Mouse (Mus musculus): Measurements from ENCODE around the gene Rasgrp2.

Rasgrp2 gene

DNA sequence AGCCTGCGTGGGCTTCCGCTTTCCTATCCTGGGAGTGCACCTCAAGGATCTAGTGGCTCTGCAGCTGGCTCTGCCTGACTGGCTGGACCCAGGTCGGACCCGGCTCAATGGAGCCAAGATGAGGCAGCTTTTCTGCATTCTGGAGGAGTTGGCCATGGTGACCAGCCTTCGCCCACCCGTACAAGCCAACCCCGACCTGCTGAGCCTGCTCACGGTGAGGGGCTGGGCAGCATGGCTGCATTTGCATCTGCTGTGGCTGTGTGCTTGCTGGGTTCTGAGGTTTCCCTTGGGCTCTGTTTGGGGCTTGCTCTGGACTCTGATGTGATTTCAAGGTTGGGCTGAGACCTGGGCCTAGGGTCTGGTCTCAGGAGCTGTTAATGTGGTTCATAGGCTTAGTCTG is 8.0 kb downstream of the Rasgrp2 start:
- DNase-seq (ENCODE audit: low spot score in 2 of 2): no peak

- DNase-seq (ENCODE audit: low spot score in 2 of 2): no peak
These were observed 8.8 kb downstream of the Rasgrp2 start for GRCm38 (mm10) chr19:6407816-6408510.

GRCm38 (mm10) chr19:6408749-6409148 is 9.6 kb downstream of the Rasgrp2 start:
- no peak for DNase-seq (ENCODE audit: low spot score in 2 of 2)

DNA sequence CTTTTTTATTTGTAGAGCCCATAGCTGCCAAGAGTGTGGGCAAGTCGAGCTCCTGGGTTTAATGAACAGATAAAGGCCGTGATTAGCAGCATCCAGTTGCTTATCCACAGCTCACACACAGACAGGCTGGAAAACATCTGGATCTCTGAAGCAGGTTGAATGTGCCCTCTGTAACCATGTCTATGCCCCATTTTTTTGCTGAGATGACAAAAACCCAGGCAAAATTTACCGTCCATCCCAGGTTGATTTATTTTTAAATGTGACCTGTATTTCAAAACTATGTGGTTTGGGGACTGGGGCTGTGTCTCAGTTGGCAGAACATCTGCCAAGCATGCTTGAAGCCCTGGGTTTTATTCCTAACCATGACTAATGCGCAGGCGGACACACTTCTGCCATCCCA is 10.0 kb downstream of the Rasgrp2 start:
- no peak for DNase-seq (ENCODE audit: low spot score in 2 of 2)

- peak in 1 of 2 experiments; percentile 40 for DNase-seq (ENCODE audit: low spot score in 2 of 2)
These were observed 10.8 kb downstream of the Rasgrp2 start for GRCm38 (mm10) chr19:6409936-6410335.

DNA sequence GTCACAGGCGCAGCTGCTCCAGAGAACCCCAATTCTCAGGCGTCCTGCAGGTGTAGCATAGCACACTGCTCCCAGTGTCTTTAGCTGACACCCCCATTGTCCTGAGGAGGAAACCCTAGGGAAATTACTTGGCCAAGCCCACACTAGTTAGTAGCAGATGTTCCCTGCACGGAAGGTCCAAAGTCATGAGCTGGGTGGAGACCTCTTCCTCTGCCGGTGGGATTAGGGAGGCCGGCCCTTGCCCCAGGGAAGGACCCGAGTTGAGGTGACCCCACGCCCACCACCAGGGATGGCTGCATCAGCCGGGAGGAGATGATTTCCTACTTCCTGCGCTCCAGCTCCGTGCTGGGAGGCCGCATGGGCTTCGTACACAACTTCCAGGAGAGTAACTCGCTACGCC is 13.7 kb downstream of the Rasgrp2 start:
- no peak for DNase-seq (ENCODE audit: low spot score in 2 of 2)

- DNase-seq (ENCODE audit: low spot score in 2 of 2): no peak
These were observed 16.3 kb downstream of the Rasgrp2 start for GRCm38 (mm10) chr19:6415454-6415853.

DNA sequence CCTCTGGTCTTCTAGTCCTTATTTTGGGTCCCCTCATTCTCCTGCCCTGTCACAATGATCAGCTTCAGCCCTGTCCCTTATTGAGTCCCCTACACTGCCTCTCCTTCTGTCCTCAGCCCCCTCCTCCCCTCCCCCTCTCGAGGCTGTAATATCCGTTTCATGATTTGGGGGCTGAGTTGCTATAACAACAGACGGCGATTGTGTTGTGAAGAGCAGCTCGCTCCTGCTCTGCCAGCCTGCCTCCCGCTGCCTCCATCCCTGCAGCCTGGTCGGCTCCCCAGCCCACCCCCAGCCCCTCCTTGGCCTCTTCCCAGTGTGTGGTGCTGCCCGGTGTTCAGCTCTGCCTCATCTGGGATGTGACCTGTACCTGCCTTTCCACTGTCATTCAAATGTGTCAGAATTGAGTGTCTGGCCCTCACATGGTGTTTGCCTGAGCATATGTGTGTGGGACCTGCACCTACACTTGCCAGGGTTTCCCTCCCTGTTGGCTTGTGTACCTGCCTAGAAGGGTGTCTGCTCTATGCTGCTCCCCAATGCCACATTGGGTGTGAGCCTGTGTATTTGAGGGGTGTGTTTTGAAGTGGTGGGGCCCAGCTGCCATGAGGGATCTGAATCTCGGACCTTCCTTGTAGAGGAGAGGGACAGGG is 17.1 kb downstream of the Rasgrp2 start:
- DNase-seq (ENCODE audit: low spot score in 2 of 2): no peak

GRCm38 (mm10) chr19:6416894-6417761 is 18.0 kb downstream of the Rasgrp2 start:
- no peak for DNase-seq (ENCODE audit: low spot score in 2 of 2)

DNA sequence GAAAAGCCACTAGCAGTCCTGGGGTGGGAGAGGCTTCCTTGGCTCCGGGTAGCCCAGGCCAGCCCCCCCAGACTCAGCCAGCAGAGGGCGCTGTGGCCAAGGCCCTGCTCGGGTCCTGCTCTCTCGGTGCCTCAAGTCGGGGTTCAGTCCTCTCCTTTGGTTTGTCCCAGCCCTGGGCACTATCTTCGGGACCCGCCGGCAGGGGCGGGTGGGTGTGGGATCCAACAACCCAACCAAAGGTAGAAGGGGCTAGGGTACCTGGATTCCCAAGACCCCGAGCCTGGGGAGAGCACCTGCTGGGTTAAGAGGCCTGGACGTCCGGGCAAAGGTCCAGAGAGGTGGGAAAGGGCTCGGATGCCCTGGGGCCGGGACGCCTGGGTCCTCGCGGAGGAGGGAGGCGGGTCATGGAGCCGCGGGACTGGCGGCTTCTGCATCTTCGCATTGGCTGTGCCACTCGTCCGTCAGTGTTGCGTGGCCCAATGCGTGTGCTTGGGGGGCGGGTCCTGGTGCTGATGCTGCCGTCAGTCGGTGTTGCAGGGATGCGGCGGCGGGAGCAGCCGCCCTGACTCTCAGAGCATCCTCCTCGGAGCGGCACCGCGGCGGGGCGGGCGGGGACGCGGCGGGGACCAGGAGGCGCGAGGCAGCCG is 19.2 kb downstream of the Rasgrp2 start, which contains the start of gene Nrxn2:
Gene Nrxn2 (plus strand): TSS at position 499 of the 647 bp plus-strand sequence.
- DNase-seq (ENCODE audit: low spot score in 2 of 2): peak; percentile 73 to 76

GRCm38 (mm10) chr19:6418984-6419692 is 20.0 kb downstream of the Rasgrp2 start:
- no peak for DNase-seq (ENCODE audit: low spot score in 2 of 2)

GRCm38 (mm10) chr19:6419805-6420310 is 20.7 kb downstream of the Rasgrp2 start:
- no peak for DNase-seq (ENCODE audit: low spot score in 2 of 2)

GRCm38 (mm10) chr19:6420481-6421210 is 21.5 kb downstream of the Rasgrp2 start:
- DNase-seq (ENCODE audit: low spot score in 2 of 2): no peak

DNA sequence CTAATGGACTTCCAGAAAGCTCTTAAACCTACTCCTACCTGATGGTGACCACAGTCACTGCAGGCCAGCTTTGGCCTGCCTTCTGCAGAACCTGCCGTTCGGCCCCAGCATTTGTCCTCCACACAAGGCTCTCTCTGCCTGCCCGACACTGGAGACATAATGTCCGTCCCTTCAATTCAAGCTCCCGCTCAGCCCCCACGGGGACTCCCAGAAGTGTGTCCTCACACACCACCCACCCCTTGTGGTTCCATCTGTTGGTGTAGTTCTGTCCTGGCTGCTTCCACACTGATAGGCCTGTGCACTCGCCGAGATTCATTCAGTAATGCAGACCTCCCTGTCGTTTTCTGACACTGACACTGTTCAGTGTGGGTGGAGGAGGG is 22.1 kb downstream of the Rasgrp2 start:
- no peak for DNase-seq (ENCODE audit: low spot score in 2 of 2)

GRCm38 (mm10) chr19:6422014-6422413 is 22.9 kb downstream of the Rasgrp2 start:
- no peak for DNase-seq (ENCODE audit: low spot score in 2 of 2)

- no peak for DNase-seq (ENCODE audit: low spot score in 2 of 2)
These were observed 24.1 kb downstream of the Rasgrp2 start for GRCm38 (mm10) chr19:6423241-6423640.

- DNase-seq (ENCODE audit: low spot score in 2 of 2): no peak
These were observed 25.2 kb downstream of the Rasgrp2 start for GRCm38 (mm10) chr19:6424137-6424881.

DNA sequence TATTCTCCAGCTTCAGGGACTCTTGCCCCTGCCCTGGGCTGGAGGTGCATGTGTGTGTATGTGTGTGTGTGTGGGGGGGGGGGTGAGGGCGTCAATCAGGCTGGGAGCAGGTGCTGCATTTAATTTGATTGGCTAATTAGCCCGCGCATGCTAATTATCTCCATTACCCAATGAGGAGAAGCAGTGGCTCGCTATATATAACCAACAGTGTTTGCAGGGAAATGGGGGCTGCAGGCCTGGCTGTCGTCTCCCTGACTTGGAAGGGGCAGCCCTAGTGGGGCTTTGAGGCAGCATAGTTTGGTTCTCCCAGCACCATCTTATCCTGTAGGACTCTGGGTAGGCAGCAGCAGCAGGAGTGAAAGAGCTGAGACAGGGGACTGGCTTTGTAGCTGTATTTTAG is 26.5 kb downstream of the Rasgrp2 start:
- no peak for DNase-seq (ENCODE audit: low spot score in 2 of 2)

GRCm38 (mm10) chr19:6426703-6427500 is 27.8 kb downstream of the Rasgrp2 start:
- no peak for DNase-seq (ENCODE audit: low spot score in 2 of 2)

Data from spleen, postnatal 36 days (tissue).